Mouse (Mus musculus) testis, postnatal 14 days (tissue): ENCODE measurements around the gene Nr2c1.

Source experiments
- DNase-seq: peaks from one replicate; pipeline ENCODE4 v3.0.0; 2021; ENCODE audit warnings: low spot score

Gene Nr2c1

DNA sequence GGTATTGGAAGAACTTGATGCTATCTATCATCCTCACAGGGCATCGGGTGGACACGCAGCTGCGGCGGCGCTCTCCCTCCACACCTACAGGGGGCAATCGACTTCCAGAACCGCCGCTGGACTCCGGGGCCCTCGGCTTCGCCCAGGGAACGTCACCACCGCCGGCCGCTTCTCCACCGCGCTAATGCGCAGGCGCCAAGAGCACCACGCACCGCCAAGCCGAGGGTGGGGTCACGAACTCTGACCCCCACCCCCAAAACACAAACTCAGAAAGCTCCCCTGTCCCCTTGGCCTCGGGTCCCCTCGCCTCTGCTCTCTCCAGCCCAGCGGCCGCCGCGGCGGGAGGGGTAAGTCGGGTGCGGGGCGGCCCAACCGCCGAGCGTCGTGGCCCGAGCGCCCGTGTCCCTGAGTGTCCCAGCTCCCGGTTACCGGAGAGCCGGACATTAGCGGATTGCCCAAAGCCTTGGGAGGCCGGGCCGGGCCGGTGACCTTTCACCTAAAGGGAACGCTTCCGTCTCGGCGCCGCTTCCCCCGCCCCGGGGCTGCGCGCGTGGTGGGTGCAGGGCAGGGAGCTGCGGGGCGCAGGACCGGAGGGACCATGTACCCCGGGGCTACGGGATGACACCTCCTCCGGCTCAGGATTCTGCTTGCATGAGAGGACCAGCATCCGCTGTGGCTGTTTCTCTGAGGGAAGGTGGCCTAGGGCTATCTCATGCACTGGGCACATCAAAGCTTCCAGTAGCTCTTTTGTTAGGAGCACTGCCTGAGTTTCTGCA is at the start of gene Nr2c1:
TSS of gene Nr2c1 (plus strand) at position 268 of the 776 bp plus-strand sequence.
- DNase-seq = peak; percentile 88

DNA sequence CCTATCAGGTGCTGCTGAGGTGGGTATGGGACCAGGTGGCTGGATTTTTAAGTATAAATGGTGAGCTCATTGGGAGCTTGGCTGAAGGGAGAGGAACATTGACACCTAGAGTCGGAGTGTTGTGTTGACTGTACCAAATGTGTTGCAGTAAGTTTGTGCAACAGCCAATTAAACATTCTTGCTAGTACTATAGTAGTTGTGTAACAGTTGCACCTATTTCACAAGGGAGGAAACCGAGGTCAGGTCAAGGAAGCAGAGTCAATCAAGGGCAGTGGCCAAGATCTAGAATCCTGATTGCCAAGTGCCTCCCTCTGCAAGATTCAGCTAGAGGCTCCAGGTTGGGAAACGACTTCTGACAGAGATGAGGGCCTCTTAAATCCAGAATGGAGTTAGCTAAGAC is 49.7 kb upstream of the Nr2c1 start:
- DNase-seq = no peak

DNA sequence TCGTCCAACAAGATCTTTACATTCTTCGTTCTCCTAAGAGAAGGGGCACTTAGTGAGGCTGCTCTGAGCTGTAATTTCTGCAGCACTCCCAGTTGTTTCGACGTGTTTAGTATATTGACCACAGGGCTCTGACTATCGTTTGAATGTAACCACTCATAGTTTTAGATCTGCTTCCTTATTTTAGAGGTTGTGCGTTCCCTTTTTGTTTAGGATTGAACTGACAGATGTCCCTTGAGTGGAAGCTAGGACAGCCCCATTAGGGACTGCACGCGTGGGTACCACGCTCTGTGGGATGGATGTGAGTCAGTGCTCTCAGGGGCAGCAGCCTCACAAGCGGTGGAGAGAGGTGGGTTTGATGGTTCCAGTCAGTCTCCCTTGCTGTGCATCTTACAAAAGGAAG is 42.3 kb upstream of the Nr2c1 start:
- DNase-seq = no peak

DNA sequence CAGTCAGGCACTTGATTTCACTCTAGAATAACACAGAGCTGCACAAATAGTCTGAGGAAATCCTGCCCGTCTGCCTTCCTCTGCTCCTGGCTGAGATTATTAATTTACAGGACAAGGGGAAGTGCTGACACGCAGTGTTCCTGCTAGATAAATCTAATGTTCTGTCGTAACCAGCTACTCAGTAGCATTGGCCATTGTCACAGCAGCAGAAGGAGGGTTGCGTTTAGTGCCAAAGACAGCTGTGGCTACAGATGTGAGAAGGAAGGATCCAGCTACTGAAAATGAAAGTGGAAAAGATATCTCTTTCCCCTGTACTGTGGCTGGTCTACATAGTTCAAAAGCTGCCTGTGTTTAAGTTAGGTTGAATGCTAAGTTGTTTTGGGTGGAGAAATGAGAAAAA is 40.7 kb upstream of the Nr2c1 start:
- DNase-seq = no peak

DNA sequence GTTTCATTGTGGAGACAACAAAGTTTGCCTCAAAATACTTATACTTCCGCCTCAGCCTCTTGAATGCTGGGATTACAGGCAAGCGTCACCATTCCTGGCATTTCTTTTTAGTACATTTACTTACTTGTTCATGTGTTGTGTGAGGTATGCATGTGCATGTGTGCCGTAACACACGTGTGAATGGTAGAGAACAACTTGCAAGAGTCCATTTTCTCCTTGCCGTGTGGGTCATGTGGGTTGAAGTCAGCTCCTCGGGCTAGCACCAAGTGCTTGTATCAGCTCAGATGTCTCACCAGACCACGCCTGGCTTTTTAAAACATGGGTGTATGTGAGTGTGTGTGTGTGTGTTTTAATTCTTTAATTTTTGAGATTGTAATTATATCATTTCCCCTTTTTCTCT is 40.2 kb upstream of the Nr2c1 start:
- no peak for DNase-seq

DNA sequence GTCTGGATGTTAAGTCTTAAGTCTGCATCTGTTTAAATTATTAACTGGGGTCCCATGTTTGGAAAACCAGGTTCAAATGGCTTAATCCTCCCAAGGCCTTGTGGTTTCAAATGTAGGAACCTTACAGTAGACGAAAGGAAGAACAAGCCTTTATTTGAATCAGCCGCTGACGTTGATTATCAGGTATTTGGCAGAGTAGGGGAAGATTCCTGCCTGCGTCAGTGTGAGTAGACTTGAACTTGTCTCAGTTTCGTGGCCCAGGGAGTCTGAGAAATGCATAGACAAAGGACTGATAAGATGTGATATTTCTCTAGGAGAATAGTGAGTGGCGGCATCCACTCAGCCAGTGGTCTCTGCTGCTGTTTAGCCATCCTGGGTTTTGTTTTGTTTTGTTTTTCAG is 39.0 kb upstream of the Nr2c1 start:
- DNase-seq = no peak

DNA sequence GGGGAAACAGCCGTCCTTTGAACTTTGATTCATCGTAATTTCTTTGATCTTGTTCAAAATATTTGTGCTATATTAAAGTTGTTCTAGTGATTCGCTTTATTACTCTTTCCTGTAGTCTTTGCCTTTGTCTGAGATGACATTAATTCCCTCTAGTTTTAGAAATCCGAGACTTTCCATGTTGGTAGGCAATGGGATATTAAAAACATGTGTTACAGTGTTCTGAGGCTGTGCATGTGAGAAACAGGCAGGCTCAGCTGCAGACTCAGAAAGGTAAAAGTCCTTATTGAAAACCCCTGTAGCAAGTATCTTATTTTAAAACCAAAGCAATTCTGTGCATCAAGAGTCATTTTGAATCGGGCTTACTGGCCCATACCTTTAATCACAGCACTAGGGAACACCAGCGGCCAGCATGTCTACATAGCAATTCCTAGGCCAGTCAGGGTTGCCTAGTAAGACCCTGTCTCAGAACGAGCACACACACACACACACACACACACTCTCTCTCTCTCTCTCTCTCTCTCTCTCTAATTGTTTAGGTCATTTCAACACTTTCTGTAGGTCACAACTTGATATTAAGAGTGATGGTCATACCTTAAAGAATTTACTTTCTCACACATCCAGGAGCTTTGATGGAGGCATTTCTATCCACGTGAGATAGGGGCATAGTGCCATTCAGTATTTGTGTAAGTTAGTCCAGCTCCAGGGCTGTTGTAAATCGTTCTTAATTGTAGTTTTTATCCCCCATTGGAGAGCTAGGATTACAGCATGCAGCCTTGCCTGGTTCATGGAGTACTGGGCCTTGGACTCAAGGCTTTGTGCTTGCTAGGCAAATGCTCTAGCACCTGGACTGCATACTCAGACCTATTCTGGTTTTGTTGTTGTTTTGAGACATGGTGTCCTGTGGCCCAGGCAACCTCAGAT is 36.7 kb upstream of the Nr2c1 start:
- DNase-seq = peak; percentile 20

DNA sequence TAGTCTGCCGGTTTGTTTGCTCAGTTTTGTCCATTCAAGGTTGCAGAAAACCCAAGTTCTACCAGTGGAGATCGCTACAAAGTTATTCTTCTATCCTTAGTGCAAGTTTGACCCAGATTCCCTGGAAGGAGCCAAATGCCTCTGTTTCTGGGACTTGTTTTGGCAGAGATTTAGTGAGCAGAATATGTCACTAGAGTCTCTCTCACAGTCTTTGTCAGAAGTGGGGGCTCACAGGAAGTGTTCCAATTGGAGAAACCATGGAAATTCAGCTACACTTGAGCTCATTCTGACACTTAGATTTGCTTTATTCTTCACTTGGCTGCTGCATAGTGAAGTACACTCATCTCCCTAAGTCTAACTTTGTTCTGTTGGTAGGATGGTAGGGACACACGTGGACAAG is 35.6 kb upstream of the Nr2c1 start:
- no peak for DNase-seq

DNA sequence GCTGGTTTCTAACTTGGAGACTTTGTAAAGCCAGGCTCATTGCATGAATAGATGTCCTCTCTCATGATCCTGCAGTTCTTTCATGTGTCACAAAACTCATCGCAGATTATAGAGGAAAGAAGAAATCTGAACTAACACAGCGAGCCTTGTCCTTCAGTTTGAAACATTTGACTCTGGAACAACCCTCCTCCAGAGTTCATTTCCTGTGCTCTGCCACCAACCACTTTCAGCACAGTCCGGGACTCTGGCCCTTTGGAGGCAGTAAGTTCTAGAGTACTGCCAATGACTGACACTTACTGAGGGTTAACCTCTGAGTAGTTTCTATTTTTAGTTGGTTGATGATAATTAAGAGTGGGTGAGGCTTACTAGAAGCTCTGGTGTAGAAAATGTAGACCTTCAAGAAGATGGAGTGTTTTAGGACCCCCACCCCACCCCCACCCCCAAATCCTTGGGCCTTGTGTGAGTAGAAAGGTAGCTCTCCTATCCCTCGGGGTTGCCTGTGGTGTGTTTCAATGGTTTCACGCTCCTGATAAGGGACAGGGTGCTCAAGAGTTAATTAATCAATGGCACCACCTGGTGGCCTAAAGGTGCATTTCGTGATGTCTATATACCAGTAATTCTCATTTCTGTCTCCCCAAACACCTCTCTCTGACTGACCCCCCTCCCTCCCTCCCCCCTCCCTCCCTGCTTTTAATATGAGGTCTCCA is 31.8 kb upstream of the Nr2c1 start:
- peak; percentile 37 for DNase-seq

DNA sequence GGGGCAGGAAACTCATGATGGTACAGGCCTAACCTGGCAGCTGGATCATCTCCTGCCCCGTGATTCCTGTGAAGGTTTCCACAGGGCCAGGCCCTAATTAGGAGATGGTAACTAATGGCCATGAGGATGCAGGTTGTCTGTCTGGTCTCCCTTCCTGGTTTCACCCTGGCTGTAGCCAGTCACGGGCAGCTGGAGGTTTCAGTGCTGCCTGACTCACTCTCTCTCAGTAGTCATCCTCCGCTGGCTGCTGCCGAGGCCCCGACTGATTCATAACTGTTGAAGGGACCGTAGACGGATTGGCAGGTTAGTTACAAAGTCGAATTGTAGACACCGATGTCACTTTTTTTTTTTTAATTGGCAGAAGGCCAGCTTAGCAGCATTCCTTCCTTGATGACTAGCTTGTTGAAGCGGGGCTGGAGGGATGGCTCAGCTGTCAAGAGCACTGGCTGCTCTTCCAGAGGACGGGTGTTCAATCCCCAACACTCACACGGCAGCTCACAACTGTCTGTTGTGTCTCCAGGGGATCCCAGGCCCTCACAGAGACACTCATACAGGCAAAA is 31.0 kb upstream of the Nr2c1 start:
- peak; percentile 11 for DNase-seq

DNA sequence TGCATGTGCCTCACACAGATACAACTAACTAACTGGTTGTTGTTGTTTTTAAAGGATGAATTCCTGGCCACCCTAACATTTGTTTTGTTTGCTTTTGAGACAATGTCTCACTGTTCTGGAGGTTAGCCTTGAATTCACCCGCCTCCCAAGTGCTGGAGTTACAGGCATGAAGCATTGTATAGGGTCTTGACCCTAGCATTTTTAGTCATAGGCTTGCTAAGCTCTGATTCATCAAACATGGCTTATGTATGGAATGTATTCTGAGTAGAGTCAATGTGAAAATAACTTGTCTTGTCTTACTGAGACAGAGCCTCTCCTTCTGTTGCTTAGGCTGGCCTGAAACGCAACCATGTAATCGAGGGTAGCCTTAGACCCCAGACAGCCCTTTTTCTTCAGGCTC is 29.9 kb upstream of the Nr2c1 start:
- no peak for DNase-seq

DNA sequence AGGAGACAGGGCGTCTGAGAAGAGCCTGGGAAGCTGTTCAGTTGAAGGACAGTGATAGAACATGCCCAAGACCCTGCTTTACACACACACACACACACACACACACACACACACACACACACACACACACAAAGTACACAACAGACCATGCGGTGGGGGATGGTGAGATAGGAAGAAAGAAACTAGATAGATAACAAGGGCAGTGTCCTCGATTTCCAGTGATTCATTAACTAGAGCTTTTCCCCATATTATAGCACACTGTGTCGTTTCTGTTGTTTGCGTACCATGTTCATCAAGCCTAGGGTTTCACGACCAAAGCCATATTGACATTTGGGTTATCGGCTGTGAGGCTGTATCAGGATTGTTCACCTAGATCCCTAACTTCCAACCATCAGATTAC is 28.8 kb upstream of the Nr2c1 start:
- DNase-seq = no peak

DNA sequence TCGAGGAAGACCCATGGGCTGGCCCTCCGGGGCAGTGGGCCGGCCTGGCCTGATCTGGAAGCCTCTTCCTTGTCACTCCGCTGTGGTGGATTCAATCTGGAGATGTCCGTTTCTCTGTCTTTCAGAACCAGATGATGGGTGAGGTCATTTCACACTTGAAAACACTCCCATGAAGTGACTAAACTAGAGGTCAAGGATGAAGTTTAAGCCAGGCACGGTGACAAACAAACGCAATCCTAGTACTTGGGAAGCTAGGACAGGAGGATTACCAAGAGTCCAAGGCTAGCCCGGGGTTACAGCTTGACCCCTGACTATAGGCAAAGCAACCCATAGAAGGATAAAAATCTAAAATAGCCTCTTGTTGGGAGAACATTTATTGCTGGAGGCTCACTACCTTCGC is 27.1 kb upstream of the Nr2c1 start:
- no peak for DNase-seq

DNA sequence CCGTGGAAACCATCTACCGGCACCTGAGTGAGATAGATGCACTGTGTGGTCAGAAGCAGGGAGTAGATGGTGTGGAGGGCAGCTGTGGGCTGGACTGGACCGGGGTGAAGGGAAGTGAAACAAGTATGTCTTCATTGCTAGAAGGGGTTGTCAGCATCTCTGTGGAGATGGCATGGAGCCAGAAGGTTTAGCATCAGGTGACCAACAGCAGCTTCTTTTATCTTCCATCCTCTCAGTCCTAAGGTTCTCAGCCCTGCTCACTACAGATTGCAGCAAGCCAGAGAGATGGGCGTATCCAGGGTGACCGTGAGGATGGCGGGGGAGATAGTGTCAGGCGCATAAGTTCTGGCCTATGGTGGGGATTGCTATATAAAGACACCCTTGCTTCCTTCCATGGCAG is 25.2 kb upstream of the Nr2c1 start:
- DNase-seq = no peak

DNA sequence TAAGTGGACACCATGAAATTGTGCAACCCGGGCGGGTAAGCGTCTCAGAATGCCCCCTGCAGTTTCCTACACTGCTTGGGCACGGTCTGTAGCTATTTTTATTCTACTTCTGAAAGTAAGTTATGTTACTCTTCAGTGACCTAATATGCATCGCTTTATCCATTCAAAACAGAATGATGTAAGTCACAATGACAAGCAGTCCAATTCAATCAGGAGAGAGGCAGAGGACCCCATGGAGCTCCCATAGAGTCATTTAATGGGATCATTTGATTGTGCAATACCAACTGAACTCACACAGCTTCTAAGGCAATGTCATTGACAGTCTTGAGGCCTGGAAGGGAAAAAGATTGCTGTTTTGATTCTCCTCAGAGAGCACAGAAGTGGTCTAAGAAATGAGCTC is 24.2 kb upstream of the Nr2c1 start:
- no peak for DNase-seq

DNA sequence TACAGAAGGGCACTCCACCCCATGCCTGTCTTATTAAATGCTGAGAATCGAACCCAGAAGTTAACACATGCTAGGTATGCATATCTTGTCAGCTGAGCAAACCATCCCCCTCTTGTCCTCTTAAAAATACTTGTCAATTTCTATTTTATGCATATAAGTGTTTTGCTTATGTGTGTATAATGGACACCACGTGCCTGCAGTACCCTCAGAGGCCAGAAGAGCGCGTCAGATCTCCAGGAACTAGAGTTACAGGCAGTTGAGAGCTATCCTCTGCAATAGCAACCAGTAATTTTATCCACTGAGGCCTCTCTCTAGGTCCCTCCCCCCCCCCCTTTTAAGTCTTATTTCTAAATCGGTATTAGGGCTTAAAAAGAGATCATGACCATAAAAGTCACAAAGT is 23.4 kb upstream of the Nr2c1 start:
- DNase-seq = no peak

DNA sequence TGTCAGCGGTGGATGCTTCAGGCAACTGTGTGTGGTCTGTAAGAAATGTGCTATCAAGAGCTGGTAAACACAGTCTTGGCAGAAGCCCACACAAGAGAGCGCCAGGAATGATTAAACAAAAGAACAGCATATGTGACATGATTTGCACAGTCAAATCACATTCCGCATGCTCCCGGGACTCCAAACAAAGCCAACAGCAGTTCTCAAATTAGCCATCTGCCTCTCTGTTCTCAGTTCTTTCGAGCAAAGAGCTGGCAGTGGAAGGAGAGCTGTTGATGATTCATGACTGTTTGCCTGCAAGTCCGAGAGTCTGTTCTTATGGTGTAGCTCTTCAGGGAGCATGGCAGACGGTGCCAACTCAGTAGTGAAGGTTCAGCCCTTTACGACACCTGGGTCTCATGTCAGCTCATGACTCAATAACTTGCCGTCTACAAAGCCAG is 18.1 kb upstream of the Nr2c1 start:
- DNase-seq = peak; percentile 62

DNA sequence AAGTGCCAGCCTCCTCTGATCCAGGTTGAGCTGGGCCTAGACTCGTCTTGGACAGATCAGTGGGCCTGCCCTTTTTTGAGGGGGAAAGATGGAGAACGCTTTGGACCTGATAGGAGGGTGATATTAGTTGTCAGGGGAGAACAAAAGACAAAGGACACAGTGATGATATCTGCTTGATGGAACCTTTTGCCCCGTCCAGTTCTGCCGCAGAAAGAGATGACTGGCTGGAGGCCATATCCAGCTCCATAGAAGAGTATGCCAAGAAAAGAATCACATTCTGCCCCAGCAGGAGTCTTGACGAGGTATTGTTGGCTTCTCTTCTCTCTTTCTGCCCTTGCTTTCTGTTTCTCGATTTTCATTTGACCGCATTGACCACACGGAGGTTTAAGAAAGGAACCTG is 14.7 kb upstream of the Nr2c1 start:
- DNase-seq = peak; percentile 60

DNA sequence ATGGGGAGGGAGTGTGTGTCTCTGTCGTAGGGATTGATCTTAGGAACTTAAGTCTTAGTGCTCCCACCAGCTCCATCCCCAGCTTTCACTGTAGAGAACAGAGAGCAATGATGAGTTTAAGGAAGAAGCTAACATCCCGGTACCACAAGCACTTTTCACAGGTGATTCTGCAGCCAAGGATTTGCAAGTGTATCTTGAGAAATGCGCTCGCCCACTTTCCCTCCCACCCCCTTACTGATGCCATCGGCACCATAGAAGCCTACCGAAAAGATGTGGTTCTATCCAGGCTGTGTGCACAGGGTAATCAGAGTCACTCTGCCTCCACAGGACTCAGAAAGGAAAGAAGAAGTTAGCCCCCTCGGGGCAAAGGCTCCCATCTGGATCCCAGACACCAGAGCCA is 14.1 kb upstream of the Nr2c1 start:
- DNase-seq = no peak

DNA sequence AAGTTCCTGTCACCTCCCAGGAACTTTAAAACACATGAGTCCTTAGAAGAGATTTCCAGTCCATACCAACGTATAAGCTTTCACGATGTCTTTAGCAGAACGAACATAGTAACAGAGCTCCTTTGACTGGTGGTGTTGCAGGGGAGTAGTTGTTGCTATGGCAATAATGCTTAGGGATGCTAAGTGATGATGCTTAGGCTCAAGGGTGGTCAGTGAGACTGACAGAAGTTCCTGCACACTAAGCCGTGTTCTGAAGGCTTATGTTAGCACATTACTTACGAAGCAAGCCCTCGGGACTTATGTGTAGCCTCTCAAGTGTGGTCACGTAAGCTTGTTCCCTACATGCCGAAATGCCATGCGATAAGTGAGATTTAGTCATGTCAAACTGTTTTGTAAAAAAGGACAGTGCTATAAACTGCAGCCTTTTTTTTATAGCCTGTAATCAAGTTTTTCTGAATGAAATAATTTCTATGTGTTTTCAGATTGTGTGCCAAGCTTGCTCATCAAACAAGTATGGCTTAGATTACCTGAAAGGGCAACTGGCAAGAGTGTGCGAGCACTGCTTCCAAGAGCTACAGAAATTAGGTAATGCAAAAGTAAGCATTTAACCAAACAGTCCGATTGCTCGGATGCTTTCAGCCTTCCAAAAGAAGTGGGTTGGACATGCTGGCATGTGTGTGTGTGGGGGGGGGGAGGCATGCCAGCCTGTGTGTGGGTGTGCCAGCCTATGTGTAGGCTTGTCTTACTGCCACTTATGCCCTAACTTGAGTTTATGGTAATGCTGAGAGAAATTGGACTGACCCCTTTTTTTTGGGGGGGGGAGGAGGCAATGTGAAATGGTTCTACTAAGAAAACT is 13.1 kb upstream of the Nr2c1 start:
- DNase-seq = no peak

DNA sequence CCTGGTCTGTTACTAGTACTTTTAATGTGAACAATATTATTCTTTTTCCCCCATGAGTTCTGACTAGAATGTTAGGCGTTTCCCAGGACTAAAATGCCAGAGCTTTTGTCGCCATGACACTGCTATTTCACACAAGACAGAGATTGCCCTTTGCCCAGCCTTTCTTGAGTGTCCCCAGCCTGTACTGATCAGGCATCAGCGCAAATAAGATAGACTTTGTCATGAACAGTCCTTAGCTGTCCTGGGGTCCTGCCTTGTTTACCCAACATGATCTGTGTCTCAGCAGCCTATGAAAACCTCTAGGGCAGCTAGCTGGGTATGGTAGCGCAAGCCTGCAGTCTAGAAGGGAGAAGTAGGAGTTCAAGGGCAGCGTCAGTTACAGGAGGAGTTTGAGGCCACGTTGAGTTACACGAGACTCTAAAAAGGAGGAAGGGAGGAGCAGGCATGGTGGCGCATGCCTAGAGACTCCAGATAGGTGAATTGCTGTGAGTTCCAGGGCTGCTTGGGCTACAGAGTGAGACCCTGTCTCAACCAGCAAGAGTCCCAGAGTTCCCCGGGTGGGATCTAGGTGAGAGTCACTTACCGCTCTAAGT is 8.8 kb upstream of the Nr2c1 start:
- no peak for DNase-seq
